Mouse (Mus musculus) brain, embryonic 14.5 days (tissue): ENCODE results near the gene Disp1. TPM values are rescaled to one million over a fixed set of nuclear protein-coding genes. Genes with fewer than 3 reads are reported as not detected.

Experiments used
- DNase-seq: peaks from one replicate; pipeline ENCODE4 v3.0.0-alpha.2; 2011; ENCODE audit warnings: low read depth
- CTCF ChIP-seq: fragments of 200-500 bp; IDR thresholded peaks from 2 replicates; pipeline ENCODE4 v1.5.1; 2012; ENCODE audit warnings: inconsistent platforms, mild to moderate bottlenecking, moderate library complexity, borderline replicate concordance; ENCODE audit not compliant: insufficient read depth, insufficient read length; ENCODE audit errors: extremely low read depth
- POLR2A ChIP-seq: fragments of 200-500 bp; IDR thresholded peaks from 2 replicates; pipeline ENCODE4 v1.6.1; 2012; ENCODE audit warnings: mild to moderate bottlenecking, inconsistent platforms, borderline replicate concordance; ENCODE audit not compliant: poor library complexity, insufficient read depth, insufficient read length, severe bottlenecking; ENCODE audit errors: extremely low read depth
- polyA plus RNA-seq: library from polyadenylated mRNA; depleted of rRNA; stranded (reverse); fragments of >200 nt; gene quantifications from 2 replicates; pipeline ENCODE4 v1.2.3, GENCODE M21; 2012

Disp1 gene
- polyA plus RNA-seq, 1 experiment = 15.6 TPM

GRCm38 (mm10) chr1:183180301-183181029, 40.9 kb downstream of the Disp1 start:
- DNase-seq = no peak
- TF ChIP-seq POLR2A = no peak

- TF ChIP-seq POLR2A (no peak), CTCF (no peak)
- no peak for DNase-seq
Observed at GRCm38 (mm10) chr1:183179316-183179715, 42.0 kb downstream of the Disp1 start.

GRCm38 (mm10) chr1:183175236-183175635, 46.1 kb downstream of the Disp1 start:
- no peak for DNase-seq
- no peak for TF ChIP-seq CTCF
- TF ChIP-seq POLR2A = no peak

GRCm38 (mm10) chr1:183171095-183171494, 50.2 kb downstream of the Disp1 start:
- DNase-seq = no peak
- TF ChIP-seq POLR2A = no peak
- TF ChIP-seq CTCF = no peak

- TF ChIP-seq POLR2A = no peak
- no peak for TF ChIP-seq CTCF
- DNase-seq = no peak
Observed at GRCm38 (mm10) chr1:183168465-183168864, 52.9 kb downstream of the Disp1 start.

- DNase-seq = no peak
Observed at GRCm38 (mm10) chr1:183167776-183168175, 53.5 kb downstream of the Disp1 start.

GRCm38 (mm10) chr1:183166700-183167099, 54.6 kb downstream of the Disp1 start:
- no peak for DNase-seq
- TF ChIP-seq POLR2A (no peak), CTCF (no peak)

More at GRCm38 (mm10) chr1:183167776-183168175, 53.5 kb downstream of the Disp1 start:
- no peak for TF ChIP-seq CTCF
- TF ChIP-seq POLR2A = no peak

GRCm38 (mm10) chr1:183164648-183165071, 56.7 kb downstream of the Disp1 start:
- TF ChIP-seq POLR2A (no peak), CTCF (no peak)
- DNase-seq = no peak

GRCm38 (mm10) chr1:183164190-183164580, 57.1 kb downstream of the Disp1 start:
- TF ChIP-seq CTCF (no peak), POLR2A (no peak)
- DNase-seq = no peak

- TF ChIP-seq POLR2A (no peak), CTCF (no peak)
- DNase-seq = no peak
Observed at GRCm38 (mm10) chr1:183163512-183164189, 57.7 kb downstream of the Disp1 start.

- DNase-seq = no peak
Observed at GRCm38 (mm10) chr1:183161057-183161456, 60.3 kb downstream of the Disp1 start.

GRCm38 (mm10) chr1:183160188-183160587, 61.1 kb downstream of the Disp1 start:
- TF ChIP-seq POLR2A = no peak
- no peak for TF ChIP-seq CTCF
- DNase-seq = no peak

More at GRCm38 (mm10) chr1:183161057-183161456, 60.3 kb downstream of the Disp1 start:
- TF ChIP-seq POLR2A = no peak
- TF ChIP-seq CTCF = no peak

GRCm38 (mm10) chr1:183159183-183159582, 62.1 kb downstream of the Disp1 start:
- no peak for TF ChIP-seq POLR2A
- TF ChIP-seq CTCF = no peak
- DNase-seq = no peak
